Mouse (Mus musculus): ENCODE data around the gene Pdlim4.
"Not testable (repeated sequence)": the region's sequence is repeated elsewhere in the genome, so short reads cannot be mapped to it uniquely, and the experiment has no call there.

Gene Pdlim4

GRCm38 (mm10) chr11:54021396-54022093, 47.3 kb downstream of the Pdlim4 start:
- intact Hi-C loops (cut with DNase I) = no loop called here

- intact Hi-C loops (cut with DNase I) = no loop called here
Observed at GRCm38 (mm10) chr11:54018893-54019732, 49.7 kb downstream of the Pdlim4 start.

GRCm38 (mm10) chr11:54017596-54017995, 51.2 kb downstream of the Pdlim4 start:
- intact Hi-C loops (cut with DNase I) = no loop called here

- intact Hi-C loops (cut with DNase I) = no loop called here
Observed at GRCm38 (mm10) chr11:54016051-54016450, 52.8 kb downstream of the Pdlim4 start.

- intact Hi-C loops (cut with DNase I) = no loop called here
Observed at GRCm38 (mm10) chr11:54012961-54013360, 55.9 kb downstream of the Pdlim4 start.

- intact Hi-C loops (cut with DNase I) = no loop called here
Observed at GRCm38 (mm10) chr11:54011255-54011654, 57.6 kb downstream of the Pdlim4 start.

- intact Hi-C loops (cut with DNase I) = no loop called here
Observed at GRCm38 (mm10) chr11:54008416-54008920, 60.3 kb downstream of the Pdlim4 start.

GRCm38 (mm10) chr11:54007717-54008116, 61.1 kb downstream of the Pdlim4 start:
- intact Hi-C loops (cut with DNase I) = no loop called here

GRCm38 (mm10) chr11:54006901-54007300, 61.9 kb downstream of the Pdlim4 start:
- intact Hi-C loops (cut with DNase I) = no loop called here

- intact Hi-C loops (cut with DNase I) = not testable (repeated sequence)
Observed at GRCm38 (mm10) chr11:54006362-54006761, 62.5 kb downstream of the Pdlim4 start.

Data from adrenal gland (tissue).